Mouse (Mus musculus) embryonic facial prominence, embryonic 12.5 days (tissue): ENCODE results near the gene Tshz2. TPM values are rescaled to one million over a fixed set of nuclear protein-coding genes. Genes with fewer than 3 reads are reported as not detected.

Experiments used
- ATAC-seq: fragments of 200-750 bp; cut with Nextera tagmentation; 2 replicates; pipeline ENCODE4 v1.8.0; 2017; ENCODE audit not compliant: insufficient number of reproducible peaks, insufficient read depth, low FRiP score, low TSS enrichment
- H3K27ac ChIP-seq: fragments of 300-500 bp; sonication (generic); 2 replicates; pipeline ENCODE4 v1.5.1; 2016; ENCODE audit warnings: mild to moderate bottlenecking
- H3K27me3 ChIP-seq: fragments of 300-500 bp; sonication (generic); 2 replicates; pipeline ENCODE4 v1.6.1; 2016; ENCODE audit warnings: mild to moderate bottlenecking, moderate library complexity
- H3K36me3 ChIP-seq: fragments of 300-500 bp; sonication (generic); 2 replicates; pipeline ENCODE4 v1.6.1; 2016; ENCODE audit warnings: mild to moderate bottlenecking
- H3K4me1 ChIP-seq: fragments of 300-500 bp; sonication (generic); 2 replicates; pipeline ENCODE4 v1.6.1; 2016
- H3K4me2 ChIP-seq: fragments of 300-500 bp; sonication (generic); replicated peaks from 2 replicates; pipeline ENCODE4 v1.6.1; 2016; ENCODE audit warnings: mild to moderate bottlenecking, moderate library complexity
- H3K4me3 ChIP-seq: fragments of 300-500 bp; sonication (generic); 2 replicates; pipeline ENCODE4 v1.5.1; 2016; ENCODE audit warnings: mild to moderate bottlenecking
- H3K9ac ChIP-seq: fragments of 300-500 bp; sonication (generic); 2 replicates; pipeline ENCODE4 v1.6.1; 2016; ENCODE audit warnings: mild to moderate bottlenecking, moderate library complexity
- H3K9me3 ChIP-seq: fragments of 300-500 bp; sonication (generic); 2 replicates; pipeline ENCODE4 v1.6.1; 2016; ENCODE audit warnings: mild to moderate bottlenecking, moderate library complexity
- WGBS: fragments of 180-500 bp; shearing (Covaris S2); methylation state at CpG from one replicate; pipeline ENCODE4 v1.1.7; 2016; 5-methylcytosine and 5-hydroxymethylcytosine counted together
- polyA plus RNA-seq: library from polyadenylated mRNA; unstranded; fragments of >200 nt; fragmentation: Nextera tagmentation; extraction: Ambion mirVana; gene quantifications from 2 replicates; pipeline ENCODE4 v1.2.1, GENCODE M21; 2016

Gene Tshz2
- polyA plus RNA-seq, 1 experiment from 2014 or later: 9.1 TPM

GRCm38 (mm10) chr2:170069976-170070375, 437.2 kb downstream of the Tshz2 start:
- Histone ChIP-seq H3K27ac (no peak overlapping the region), H3K9ac (no peak overlapping the region), H3K4me2 (no peak overlapping the region), H3K9me3 (no peaks in the 10 kb centered on the region), H3K36me3 (no peaks in the 10 kb centered on the region), H3K27me3 (no peaks in the 10 kb centered on the region), H3K4me1 (0 out of 2 replicates have a peak, but pooled peaks cover 6% of the 10 kb centered on the region), H3K4me3 (no peak overlapping the region)
- 83% methylated on average over 5 of the region's 5 CpGs for WGBS
- no peak for ATAC-seq

- no peak overlapping the region for H3K27ac ChIP-seq
- no peak overlapping the region for H3K9ac ChIP-seq
- H3K9me3 ChIP-seq: no peaks in the 10 kb centered on the region
- no peaks in the 10 kb centered on the region for H3K36me3 ChIP-seq
- no peaks in the 10 kb centered on the region for H3K27me3 ChIP-seq
- 0 out of 2 replicates have a peak, but pooled peaks cover 10% of the 10 kb centered on the region for H3K4me1 ChIP-seq
- WGBS: 44% methylated on average over 15 of the region's 15 CpGs
- no peak overlapping the region for H3K4me3 ChIP-seq
- ATAC-seq: peak; percentile 60; the same call in 1 of the 2 replicates
- H3K4me2 ChIP-seq: peak overlapping the region; percentile 21; the same call in 1 of the 2 replicates
These were observed 437.9 kb downstream of the Tshz2 start for GRCm38 (mm10) chr2:170070641-170071241.

GRCm38 (mm10) chr2:170076941-170077490, 444.2 kb downstream of the Tshz2 start:
- H3K27ac ChIP-seq: no peak overlapping the region
- WGBS: 43% methylated on average over 6 of the region's 6 CpGs
- H3K4me3 ChIP-seq: no peak overlapping the region
- no peaks in the 10 kb centered on the region for H3K9me3 ChIP-seq
- H3K27me3 ChIP-seq: no peaks in the 10 kb centered on the region
- no peak overlapping the region for H3K4me2 ChIP-seq
- no peak for ATAC-seq
- H3K36me3 ChIP-seq: no peaks in the 10 kb centered on the region
- H3K9ac ChIP-seq: no peak overlapping the region
- H3K4me1 ChIP-seq: 0 out of 2 replicates have a peak, but pooled peaks cover 10% of the 10 kb centered on the region

GRCm38 (mm10) chr2:170078041-170078440, 445.2 kb downstream of the Tshz2 start:
- H3K27ac ChIP-seq: no peak overlapping the region
- no peak overlapping the region for H3K4me2 ChIP-seq
- H3K36me3 ChIP-seq: no peaks in the 10 kb centered on the region
- H3K9ac ChIP-seq: no peak overlapping the region
- no peak overlapping the region for H3K4me3 ChIP-seq
- WGBS: 65% methylated on average over 10 of the region's 10 CpGs
- no peak for ATAC-seq
- H3K27me3 ChIP-seq: no peaks in the 10 kb centered on the region
- no peaks in the 10 kb centered on the region for H3K9me3 ChIP-seq
- 0 out of 2 replicates have a peak, but pooled peaks cover 10% of the 10 kb centered on the region for H3K4me1 ChIP-seq

GRCm38 (mm10) chr2:170078442-170079017, 445.7 kb downstream of the Tshz2 start:
- no peak overlapping the region for H3K27ac ChIP-seq
- no peaks in the 10 kb centered on the region for H3K36me3 ChIP-seq
- 0 out of 2 replicates have a peak, but pooled peaks cover 10% of the 10 kb centered on the region for H3K4me1 ChIP-seq
- H3K4me3 ChIP-seq: no peak overlapping the region
- 44% methylated on average over 15 of the region's 15 CpGs for WGBS
- no peak overlapping the region for H3K9ac ChIP-seq
- H3K4me2 ChIP-seq: no peak overlapping the region
- H3K27me3 ChIP-seq: no peaks in the 10 kb centered on the region
- ATAC-seq: no peak
- H3K9me3 ChIP-seq: no peaks in the 10 kb centered on the region

GRCm38 (mm10) chr2:170091563-170092443, 459.0 kb downstream of the Tshz2 start:
- Histone ChIP-seq H3K27me3 (no peaks in the 10 kb centered on the region), H3K4me1 (no peaks in the 10 kb centered on the region), H3K9me3 (no peaks in the 10 kb centered on the region), H3K9ac (no peak overlapping the region), H3K36me3 (no peaks in the 10 kb centered on the region), H3K4me3 (no peak overlapping the region), H3K27ac (no peak overlapping the region), H3K4me2 (no peak overlapping the region)
- 75% methylated on average over 10 of the region's 10 CpGs for WGBS
- ATAC-seq: no peak

- 91% methylated on average over 17 of the region's 17 CpGs for WGBS
- no peak overlapping the region for H3K9ac ChIP-seq
- no peaks in the 10 kb centered on the region for H3K36me3 ChIP-seq
- ATAC-seq: no peak
- H3K9me3 ChIP-seq: no peaks in the 10 kb centered on the region
- H3K27me3 ChIP-seq: no peaks in the 10 kb centered on the region
- no peaks in the 10 kb centered on the region for H3K4me1 ChIP-seq
- H3K4me3 ChIP-seq: no peak overlapping the region
- no peak overlapping the region for H3K27ac ChIP-seq
- no peak overlapping the region for H3K4me2 ChIP-seq
These were observed 461.4 kb downstream of the Tshz2 start for GRCm38 (mm10) chr2:170094220-170094619.

GRCm38 (mm10) chr2:170094871-170095270, 462.1 kb downstream of the Tshz2 start:
- H3K27me3 ChIP-seq: no peaks in the 10 kb centered on the region
- 85% methylated on average over 9 of the region's 9 CpGs for whole genome bisulfite sequencing
- H3K9me3 ChIP-seq: no peaks in the 10 kb centered on the region
- no peaks in the 10 kb centered on the region for H3K4me1 ChIP-seq
- ATAC-seq: no peak
- H3K4me3 ChIP-seq: no peak overlapping the region
- H3K4me2 ChIP-seq: no peak overlapping the region
- no peak overlapping the region for H3K27ac ChIP-seq
- H3K36me3 ChIP-seq: no peaks in the 10 kb centered on the region
- no peak overlapping the region for H3K9ac ChIP-seq

- no peaks in the 10 kb centered on the region for H3K4me1 ChIP-seq
- no peak overlapping the region for H3K4me2 ChIP-seq
- no peaks in the 10 kb centered on the region for H3K36me3 ChIP-seq
- H3K9ac ChIP-seq: no peak overlapping the region
- H3K9me3 ChIP-seq: no peaks in the 10 kb centered on the region
- no peak overlapping the region for H3K27ac ChIP-seq
- no peak overlapping the region for H3K4me3 ChIP-seq
- WGBS: 5% methylated on average over 12 of the region's 12 CpGs
- H3K27me3 ChIP-seq: no peaks in the 10 kb centered on the region
- peak; percentile 19; the same call in 1 of the 2 replicates for ATAC-seq
These were observed 468.3 kb downstream of the Tshz2 start for GRCm38 (mm10) chr2:170101132-170101531.

GRCm38 (mm10) chr2:170101932-170102331, 469.1 kb downstream of the Tshz2 start:
- H3K27me3 ChIP-seq: no peaks in the 10 kb centered on the region
- H3K4me1 ChIP-seq: no peaks in the 10 kb centered on the region
- WGBS: 73% methylated on average over 7 of the region's 7 CpGs

GRCm38 (mm10) chr2:170103341-170103740, 470.5 kb downstream of the Tshz2 start:
- Histone ChIP-seq H3K4me1 (no peaks in the 10 kb centered on the region), H3K36me3 (0 out of 2 replicates have a peak, but pooled peaks cover 9% of the 10 kb centered on the region), H3K27ac (no peak overlapping the region), H3K4me2 (no peak overlapping the region), H3K9ac (no peak overlapping the region), H3K27me3 (no peaks in the 10 kb centered on the region), H3K9me3 (no peaks in the 10 kb centered on the region), H3K4me3 (no peak overlapping the region)
- ATAC-seq: no peak
- WGBS: 84% methylated on average over 5 of the region's 5 CpGs

More at GRCm38 (mm10) chr2:170101932-170102331, 469.1 kb downstream of the Tshz2 start:
- no peak overlapping the region for H3K4me3 ChIP-seq
- ATAC-seq: no peak
- no peak overlapping the region for H3K9ac ChIP-seq
- H3K36me3 ChIP-seq: 0 out of 2 replicates have a peak, but pooled peaks cover 3% of the 10 kb centered on the region
- H3K9me3 ChIP-seq: no peaks in the 10 kb centered on the region
- H3K4me2 ChIP-seq: no peak overlapping the region
- H3K27ac ChIP-seq: no peak overlapping the region
